Mouse (Mus musculus) hindbrain, embryonic 11.5 days (tissue): ENCODE data around the gene Fancc. TPM values are rescaled to one million over a fixed set of nuclear protein-coding genes. Genes with fewer than 3 reads are reported as not detected.
A peak's percentile ranks its signal among the peaks of the same experiment; 100 is the strongest.

ENCODE experiments used
- microRNA counts: library from miRNA; unstranded; fragments of <30 nt; microRNA quantifications from one replicate; lab custom pipeline; 2015
- polyA plus RNA-seq: library from polyadenylated mRNA; unstranded; fragments of >200 nt; fragmentation: Nextera tagmentation; extraction: Ambion mirVana; gene quantifications from 2 replicates; pipeline ENCODE4 v1.2.1, GENCODE M21; 2014

The Fancc gene
- polyA plus RNA-seq, 1 experiment from 2014 or later = 26.1 TPM

MicroRNA genes within 50 kb of the gene (microRNA counts, 519-probe panel; counts per million panel counts)
- microRNA mmu-miR-23b (lab: Ali Mortazavi, UCI) (4,121 counts per million, percentile 40 among the panel's probes with 10 or more counts), microRNA mmu-miR-24 (lab: Ali Mortazavi, UCI) (4,527 counts per million, percentile 48 among the panel's probes with 10 or more counts), microRNA mmu-miR-27b (lab: Ali Mortazavi, UCI) (2,308 counts per million, percentile 6 among the panel's probes with 10 or more counts)

Other genes starting within 250 kb of the Fancc start
- 19.5 and 28.4 TPM in 2 replicates for gene Ptch1, start 76.3 kb upstream of the Fancc start, polyA plus RNA-seq